Mouse (Mus musculus): ENCODE data around the gene Papss1. TPM values are rescaled to one million over a fixed set of nuclear protein-coding genes. Genes with fewer than 3 reads are reported as not detected.

Gene Papss1
- polyA plus RNA-seq, 1 experiment from 2014 or later: 5.6 TPM

DNA sequence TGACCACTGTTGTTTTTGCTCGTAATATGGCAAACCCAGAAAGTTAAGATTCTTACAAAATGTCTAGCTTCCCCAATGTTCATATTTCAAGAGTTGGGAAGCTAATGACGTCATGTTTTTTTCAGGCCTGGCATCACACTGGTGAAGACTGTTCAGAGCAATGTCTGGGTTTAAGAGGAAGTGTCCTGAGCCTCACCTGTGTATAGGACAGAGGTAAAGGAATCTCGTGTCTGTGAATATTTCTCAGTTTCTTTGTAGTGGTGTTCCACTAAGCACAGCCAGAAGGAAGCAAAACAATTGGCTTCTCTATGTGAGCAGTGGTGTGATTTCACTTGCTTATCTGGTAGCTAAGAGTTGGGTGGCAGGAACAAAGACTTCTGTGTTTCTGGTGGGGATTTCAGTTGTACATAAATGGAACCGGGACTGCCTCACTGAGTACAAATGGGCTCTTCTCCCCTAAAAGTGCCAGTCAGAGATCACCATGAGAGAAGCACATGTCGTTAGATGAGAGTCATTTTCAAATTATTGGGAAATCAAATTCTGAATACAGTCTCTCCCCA lies 98.1 kb downstream of the Papss1 start:
- ATAC-seq: no peak
- no peak overlapping the region for H3K9ac ChIP-seq (replicated peaks)
- no peak overlapping the region for H3K27ac ChIP-seq (ENCODE audit: low read depth)
- no peaks in the 10 kb centered on the region for H3K27me3 ChIP-seq (ENCODE audit: insufficient read depth, low read length)
- no peaks in the 10 kb centered on the region for H3K4me1 ChIP-seq (ENCODE audit: insufficient read depth)
- H3K4me2 ChIP-seq (ENCODE audit: low read depth, low read length): no peak overlapping the region
- no peaks in the 10 kb centered on the region for H3K36me3 ChIP-seq (replicated peaks; ENCODE audit: insufficient read depth, low read length)
- 74% methylated on average over 5 of the region's 5 CpGs for WGBS (ENCODE audit: insufficient replicate concordance)
- H3K9me3 ChIP-seq (ENCODE audit: low read length): no peaks in the 10 kb centered on the region
- no peak overlapping the region for H3K4me3 ChIP-seq (ENCODE audit: low read depth, low read length)
- DNase-seq: no peak
- no peak for TF ChIP-seq EP300 (IDR thresholded peaks at IDR 0.05; ENCODE audit: low read depth)
- no peak for TF ChIP-seq CTCF (IDR thresholded peaks at IDR 0.05; ENCODE audit: low read depth)

DNA sequence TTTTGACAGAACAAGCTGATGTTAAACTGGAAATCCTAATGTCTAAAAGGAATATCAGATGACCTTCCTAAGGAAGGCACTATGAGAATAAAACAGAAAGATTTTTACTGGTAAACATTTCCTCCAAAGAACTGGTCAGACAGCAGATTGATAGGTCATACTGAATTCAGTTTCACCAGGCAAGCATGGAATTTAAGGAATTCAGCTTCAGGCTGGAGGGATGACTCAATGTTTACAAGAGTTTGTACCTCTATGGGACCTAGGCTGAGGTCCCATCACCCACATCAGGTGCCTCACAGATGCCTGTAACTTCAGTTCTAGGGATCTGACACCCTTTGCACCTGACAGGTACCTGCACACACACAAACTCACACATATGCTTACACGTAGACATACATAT lies 105.3 kb downstream of the Papss1 start:
- Histone ChIP-seq H3K9me3 (ENCODE audit: low read length) (no peaks in the 10 kb centered on the region), H3K4me1 (ENCODE audit: insufficient read depth) (no peaks in the 10 kb centered on the region), H3K36me3 (replicated peaks; ENCODE audit: insufficient read depth, low read length) (no peaks in the 10 kb centered on the region), H3K27ac (ENCODE audit: low read depth) (no peak overlapping the region), H3K4me2 (ENCODE audit: low read depth, low read length) (no peak overlapping the region), H3K27me3 (ENCODE audit: insufficient read depth, low read length) (no peaks in the 10 kb centered on the region), H3K4me3 (ENCODE audit: low read depth, low read length) (no peak overlapping the region), H3K9ac (replicated peaks) (no peak overlapping the region)
- DNase-seq (no peak), ATAC-seq (no peak)
- TF ChIP-seq EP300 (IDR thresholded peaks at IDR 0.05; ENCODE audit: low read depth) (no peak), CTCF (IDR thresholded peaks at IDR 0.05; ENCODE audit: low read depth) (no peak)
- WGBS (ENCODE audit: insufficient replicate concordance): 61% methylated on average over 1 of the region's 1 CpGs

DNA sequence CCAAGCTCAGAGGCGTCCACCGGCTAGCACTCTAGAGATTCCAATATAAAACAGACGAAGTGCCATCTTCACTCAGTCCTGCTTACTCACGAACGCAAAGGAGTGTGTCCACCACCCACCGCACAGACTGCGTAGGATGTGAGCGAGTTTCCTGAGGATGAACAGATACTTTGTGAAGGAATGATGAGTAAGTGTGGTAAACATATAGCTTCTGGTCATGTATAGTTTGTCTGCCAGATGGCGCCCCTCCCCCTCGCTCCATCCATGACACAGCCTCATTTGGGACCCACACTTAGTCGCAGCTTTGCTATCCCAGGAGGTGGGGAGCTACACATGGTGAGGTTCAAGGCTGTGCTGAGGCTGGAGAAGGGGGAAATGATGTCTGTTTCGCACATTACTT lies 121.5 kb downstream of the Papss1 start:
- ATAC-seq (no peak), DNase-seq (no peak)
- H3K27ac ChIP-seq (ENCODE audit: low read depth): no peak overlapping the region
- TF ChIP-seq EP300 (IDR thresholded peaks at IDR 0.05; ENCODE audit: low read depth) (no peak), CTCF (IDR thresholded peaks at IDR 0.05; ENCODE audit: low read depth) (no peak)
- no peaks in the 10 kb centered on the region for H3K27me3 ChIP-seq (ENCODE audit: insufficient read depth, low read length)
- no peaks in the 10 kb centered on the region for H3K36me3 ChIP-seq (replicated peaks; ENCODE audit: insufficient read depth, low read length)
- no peaks in the 10 kb centered on the region for H3K4me1 ChIP-seq (ENCODE audit: insufficient read depth)
- H3K9me3 ChIP-seq (ENCODE audit: low read length): no peaks in the 10 kb centered on the region
- H3K4me3 ChIP-seq (ENCODE audit: low read depth, low read length): no peak overlapping the region
- H3K4me2 ChIP-seq (ENCODE audit: low read depth, low read length): no peak overlapping the region
- 81% methylated on average over 12 of the region's 12 CpGs for WGBS (ENCODE audit: insufficient replicate concordance)
- no peak overlapping the region for H3K9ac ChIP-seq (replicated peaks)

DNA sequence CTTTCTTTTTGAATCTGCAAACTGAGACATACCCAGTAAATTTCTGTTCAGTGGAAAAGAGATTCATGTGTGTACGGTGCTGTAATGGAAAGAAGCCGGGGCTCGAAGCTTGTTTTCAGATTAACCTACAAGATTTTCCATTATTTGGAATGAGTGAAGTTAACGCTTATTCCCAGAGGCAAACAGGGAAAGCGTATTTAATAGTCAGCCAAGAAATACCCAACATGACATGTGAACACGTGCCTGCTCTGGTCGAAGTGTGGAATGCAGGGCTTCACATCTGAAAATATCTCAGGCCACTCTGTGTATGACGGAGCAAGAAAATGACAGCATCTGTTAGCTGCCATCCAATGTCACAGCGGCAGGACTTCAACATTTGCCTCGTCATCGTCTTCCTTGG lies 125.4 kb downstream of the Papss1 start:
- Histone ChIP-seq H3K27ac (ENCODE audit: low read depth) (no peak overlapping the region), H3K36me3 (replicated peaks; ENCODE audit: insufficient read depth, low read length) (no peaks in the 10 kb centered on the region), H3K4me3 (ENCODE audit: low read depth, low read length) (no peak overlapping the region), H3K4me2 (ENCODE audit: low read depth, low read length) (no peak overlapping the region), H3K9me3 (ENCODE audit: low read length) (no peaks in the 10 kb centered on the region), H3K4me1 (ENCODE audit: insufficient read depth) (no peaks in the 10 kb centered on the region), H3K9ac (replicated peaks) (no peak overlapping the region), H3K27me3 (ENCODE audit: insufficient read depth, low read length) (no peaks in the 10 kb centered on the region)
- 84% methylated on average over 11 of the region's 11 CpGs for WGBS (ENCODE audit: insufficient replicate concordance)
- ATAC-seq (no peak), DNase-seq (no peak)
- TF ChIP-seq EP300 (IDR thresholded peaks at IDR 0.05; ENCODE audit: low read depth): no peak
- TF ChIP-seq CTCF (IDR thresholded peaks at IDR 0.05; ENCODE audit: low read depth): no peak

DNA sequence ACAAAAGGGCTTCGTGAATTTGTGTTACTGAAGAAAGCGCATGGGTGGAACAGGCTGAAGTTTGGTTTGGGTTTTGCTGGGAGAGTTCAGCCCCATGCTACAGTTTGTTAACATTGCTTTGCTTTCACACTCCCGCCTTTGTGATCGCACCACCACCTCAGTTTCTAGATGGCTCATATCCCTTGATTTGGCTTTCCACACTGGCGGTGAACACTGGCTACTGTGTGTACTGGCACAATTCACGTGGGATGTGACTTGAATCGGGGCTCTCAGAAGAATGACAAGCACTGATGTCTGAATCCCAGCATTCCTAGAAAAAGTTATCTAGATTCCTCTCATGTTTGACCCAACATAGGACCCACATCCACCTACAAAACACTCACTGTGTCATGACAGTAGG lies 126.0 kb downstream of the Papss1 start:
- Histone ChIP-seq H3K27me3 (ENCODE audit: insufficient read depth, low read length) (no peaks in the 10 kb centered on the region), H3K36me3 (replicated peaks; ENCODE audit: insufficient read depth, low read length) (no peaks in the 10 kb centered on the region), H3K4me3 (ENCODE audit: low read depth, low read length) (no peak overlapping the region), H3K9me3 (ENCODE audit: low read length) (no peaks in the 10 kb centered on the region), H3K4me2 (ENCODE audit: low read depth, low read length) (no peak overlapping the region), H3K4me1 (ENCODE audit: insufficient read depth) (no peaks in the 10 kb centered on the region), H3K9ac (replicated peaks) (no peak overlapping the region), H3K27ac (ENCODE audit: low read depth) (no peak overlapping the region)
- ATAC-seq: no peak
- TF ChIP-seq EP300 (IDR thresholded peaks at IDR 0.05; ENCODE audit: low read depth): no peak
- no peak for TF ChIP-seq CTCF (IDR thresholded peaks at IDR 0.05; ENCODE audit: low read depth)
- no peak for DNase-seq
- whole genome bisulfite sequencing (ENCODE audit: insufficient replicate concordance): 79% methylated on average over 7 of the region's 7 CpGs

DNA sequence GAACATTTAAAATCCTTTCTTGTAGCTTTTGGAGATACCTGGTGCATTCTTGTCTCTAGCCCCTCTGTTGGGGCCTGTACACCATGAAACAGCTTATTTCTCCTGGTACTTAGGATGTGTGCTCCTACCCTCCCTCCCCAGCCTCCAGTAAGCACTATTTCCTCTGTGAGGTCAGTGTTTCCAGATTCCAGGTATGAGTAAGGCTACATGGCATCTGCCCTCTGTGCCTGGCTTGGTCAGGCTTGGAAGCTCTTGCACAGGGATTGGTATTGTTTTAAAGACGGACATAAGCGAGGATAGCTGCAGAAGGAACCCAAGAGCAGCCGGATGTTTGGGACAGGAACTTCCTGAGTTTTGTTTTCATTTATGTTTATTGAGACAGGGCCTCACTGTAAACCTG lies 126.6 kb downstream of the Papss1 start:
- no peak for TF ChIP-seq EP300 (IDR thresholded peaks at IDR 0.05; ENCODE audit: low read depth)
- no peak for TF ChIP-seq CTCF (IDR thresholded peaks at IDR 0.05; ENCODE audit: low read depth)
- Histone ChIP-seq H3K27me3 (ENCODE audit: insufficient read depth, low read length) (no peaks in the 10 kb centered on the region), H3K9ac (replicated peaks) (no peak overlapping the region), H3K4me2 (ENCODE audit: low read depth, low read length) (no peak overlapping the region), H3K27ac (ENCODE audit: low read depth) (no peak overlapping the region), H3K4me1 (ENCODE audit: insufficient read depth) (no peaks in the 10 kb centered on the region), H3K36me3 (replicated peaks; ENCODE audit: insufficient read depth, low read length) (no peaks in the 10 kb centered on the region), H3K9me3 (ENCODE audit: low read length) (no peaks in the 10 kb centered on the region), H3K4me3 (ENCODE audit: low read depth, low read length) (no peak overlapping the region)
- DNase-seq (no peak), ATAC-seq (no peak)
- 62% methylated on average over 3 of the region's 3 CpGs for WGBS (ENCODE audit: insufficient replicate concordance)

Other genes starting within 250 kb of the Papss1 start
- gene Sgms2, start 73.4 kb upstream of the Papss1 start, polyA plus RNA-seq (2015; fragmentation: Nextera tagmentation; extraction: Ambion mirVana): 9.2 and 12.5 TPM in 2 replicates

All from liver, postnatal 0 days (tissue).